Mouse (Mus musculus) C2C12 (cell line): ENCODE measurements at regions not wholly inside any gene's neighbourhood (a gene's known extent, or its start where the extent isn't known, plus 50 kb on each side); places are given as distances from the start of the nearest gene placed in this dataset.

ENCODE experiments used
- CTCF ChIP-seq: IDR thresholded peaks from one replicate; pipeline ENCODE4 v1.5.1; 2011; ENCODE audit not compliant: control insufficient read depth, insufficient read depth, insufficient read length
- MAX ChIP-seq: IDR thresholded peaks from one replicate; pipeline ENCODE4 v1.6.1; 2011; ENCODE audit warnings: mild to moderate bottlenecking, control low read depth

- TF ChIP-seq CTCF (no peak), MAX (no peak)
Measured at GRCm38 (mm10) chr13:28680266-28680665, 273.2 kb downstream of the Sox4 start.
